Comparison of ENCODE assay signal across 19 mouse cellular contexts in genomic region chr7:96078511-96078910, GRCm38 (mm10).
DNase-seq lines count a peak whose midpoint lies in the region.
"Had no signal": no experiment of that assay in that cellular context is flagged by ENCODE, and none has a peak within 500 bp of the region (broad histone marks: within the 10 kb centered on the region; RNA-seq: fewer than 3 reads in every experiment).

No protein-coding gene starts in this region.

- intact Hi-C loops in left cerebral cortex, postnatal 25 days (cut with DNase I), result no loop called here
- intact Hi-C loops in left cerebral cortex, postnatal 4 days (cut with DNase I), result no loop called here

- DNase-seq in layer of hippocampus, adult 11-12 months (ENCODE audit: low spot score), result peak; percentile 25
- no peak for DNase-seq in layer of hippocampus, postnatal 25 days (ENCODE audit: extremely low spot score in 1 of 2, low spot score in 1 of 2)
- peak; percentile 12 to 72 for DNase-seq in left cerebral cortex, postnatal 25 days (ENCODE audit: low spot score in 2 of 2)
- DNase-seq in left cerebral cortex, postnatal 4 days, result no peak
- DNase-seq in layer of hippocampus, adult 8-10 months (ENCODE audit: low spot score in 2 of 2), result peak; percentile 34 to 60
- peak; percentile 26 to 45 for DNase-seq in layer of hippocampus, postnatal 36 days
- DNase-seq in MN1 (ENCODE audit: low spot score), result no peak
- DNase-seq: adrenal gland, adult 2 months; adrenal gland, postnatal 36 days; cerebellum, adult 8-10 months; cerebellum, postnatal 25 days; forebrain, postnatal 0 days; gastrocnemius, postnatal 10 days; kidney, adult 18-20 months; kidney, postnatal 36 days; liver, postnatal 0 days; spleen, adult 18-20 months; thymus, adult 2 months; thymus, postnatal 36 days had no signal

Comparison
In these comparisons a context has a peak if more than half of its experiments do, and no peak if none do; other contexts are left out.
1. DNase-seq: peak in layer of hippocampus, adult 11-12 months (single experiment), left cerebral cortex, postnatal 25 days (2 of 2), layer of hippocampus, adult 8-10 months (2 of 2) and layer of hippocampus, postnatal 36 days (2 of 2); none in layer of hippocampus, postnatal 25 days (0 of 2), left cerebral cortex, postnatal 4 days (single experiment) and MN1 (single experiment).